Mouse (Mus musculus) embryonic facial prominence, embryonic 12.5 days (tissue): Measurements from ENCODE around the gene Tbc1d20. TPM values are rescaled to one million over a fixed set of nuclear protein-coding genes. Genes with fewer than 3 reads are reported as not detected.
A peak's percentile ranks its signal among the peaks of the same experiment; 100 is the strongest.
"Not testable (repeated sequence)": the region's sequence is repeated elsewhere in the genome, so short reads cannot be mapped to it uniquely, and the experiment has no call there.

Experiments used
- ATAC-seq: fragments of 200-750 bp; cut with Nextera tagmentation; 2 replicates; pipeline ENCODE4 v1.8.0; 2017; ENCODE audit not compliant: insufficient number of reproducible peaks, insufficient read depth, low FRiP score, low TSS enrichment
- H3K27ac ChIP-seq: fragments of 300-500 bp; sonication (generic); 2 replicates; pipeline ENCODE4 v1.5.1; 2016; ENCODE audit warnings: mild to moderate bottlenecking
- H3K27me3 ChIP-seq: fragments of 300-500 bp; sonication (generic); 2 replicates; pipeline ENCODE4 v1.6.1; 2016; ENCODE audit warnings: mild to moderate bottlenecking, moderate library complexity
- H3K36me3 ChIP-seq: fragments of 300-500 bp; sonication (generic); 2 replicates; pipeline ENCODE4 v1.6.1; 2016; ENCODE audit warnings: mild to moderate bottlenecking
- H3K4me1 ChIP-seq: fragments of 300-500 bp; sonication (generic); 2 replicates; pipeline ENCODE4 v1.6.1; 2016
- H3K4me2 ChIP-seq: fragments of 300-500 bp; sonication (generic); replicated peaks from 2 replicates; pipeline ENCODE4 v1.6.1; 2016; ENCODE audit warnings: mild to moderate bottlenecking, moderate library complexity
- H3K4me3 ChIP-seq: fragments of 300-500 bp; sonication (generic); 2 replicates; pipeline ENCODE4 v1.5.1; 2016; ENCODE audit warnings: mild to moderate bottlenecking
- H3K9ac ChIP-seq: fragments of 300-500 bp; sonication (generic); 2 replicates; pipeline ENCODE4 v1.6.1; 2016; ENCODE audit warnings: mild to moderate bottlenecking, moderate library complexity
- H3K9me3 ChIP-seq: fragments of 300-500 bp; sonication (generic); 2 replicates; pipeline ENCODE4 v1.6.1; 2016; ENCODE audit warnings: mild to moderate bottlenecking, moderate library complexity
- WGBS: fragments of 180-500 bp; shearing (Covaris S2); methylation state at CpG from one replicate; pipeline ENCODE4 v1.1.7; 2016; 5-methylcytosine and 5-hydroxymethylcytosine counted together
- polyA plus RNA-seq: library from polyadenylated mRNA; unstranded; fragments of >200 nt; fragmentation: Nextera tagmentation; extraction: Ambion mirVana; gene quantifications from 2 replicates; pipeline ENCODE4 v1.2.1, GENCODE M21; 2016

Gene Tbc1d20
- polyA plus RNA-seq, result 46.2 and 48.1 TPM in 2 replicates

GRCm38 (mm10) chr2:152293727-152294475 is at the start of gene Tbc1d20:
Gene Tbc1d20, plus strand, starts transcription at chr2:152293828.
- Histone ChIP-seq H3K4me3 (peak within 1 kb of the TSS; percentile 70), H3K27ac (peak within 1 kb of the TSS; percentile 76), H3K4me1 (peaks cover 16% of the 10 kb centered on the region; the same call in 1 of the 2 replicates), H3K4me2 (peak within 1 kb of the TSS; percentile 78), H3K9me3 (no peaks in the 10 kb centered on the region), H3K9ac (peak within 1 kb of the TSS; percentile 80), H3K27me3 (no peaks in the 10 kb centered on the region), H3K36me3 (no peaks in the 10 kb centered on the region)
- WGBS, result under 1% methylated on average over 69 of the region's 70 CpGs
- peak; percentile 94 for ATAC-seq

- H3K4me1 ChIP-seq, result no peaks in the 10 kb centered on the region
- H3K4me3 ChIP-seq, result no peak overlapping the region
- no peak overlapping the region for H3K4me2 ChIP-seq
- no peaks in the 10 kb centered on the region for H3K9me3 ChIP-seq
- no peak overlapping the region for H3K9ac ChIP-seq
- no peak overlapping the region for H3K27ac ChIP-seq
- H3K36me3 ChIP-seq, result peaks cover 12% of the 10 kb centered on the region
- H3K27me3 ChIP-seq, result no peaks in the 10 kb centered on the region
- 97% methylated on average over 1 of the region's 1 CpGs for WGBS
- ATAC-seq, result no peak
Measured at GRCm38 (mm10) chr2:152247213-152247612, 46.4 kb upstream of the Tbc1d20 start.

GRCm38 (mm10) chr2:152250511-152250910 is 43.1 kb upstream of the Tbc1d20 start:
- Histone ChIP-seq H3K27me3 (no peaks in the 10 kb centered on the region), H3K4me1 (no peaks in the 10 kb centered on the region), H3K9ac (no peak overlapping the region), H3K4me3 (no peak overlapping the region), H3K36me3 (peaks cover 31% of the 10 kb centered on the region), H3K4me2 (no peak overlapping the region), H3K27ac (no peak overlapping the region), H3K9me3 (no peaks in the 10 kb centered on the region)
- no peak for ATAC-seq
- WGBS, result 59% methylated on average over 4 of the region's 4 CpGs

GRCm38 (mm10) chr2:152259739-152260138 is 33.9 kb upstream of the Tbc1d20 start:
- Histone ChIP-seq H3K9ac (no peak overlapping the region), H3K27me3 (no peaks in the 10 kb centered on the region), H3K4me3 (no peak overlapping the region), H3K27ac (no peak overlapping the region), H3K36me3 (peaks cover 70% of the 10 kb centered on the region), H3K4me1 (no peaks in the 10 kb centered on the region), H3K9me3 (no peaks in the 10 kb centered on the region), H3K4me2 (no peak overlapping the region)
- 92% methylated on average over 1 of the region's 1 CpGs for WGBS
- ATAC-seq, result no peak

GRCm38 (mm10) chr2:152273639-152274038 is 20.0 kb upstream of the Tbc1d20 start:
- H3K9me3 ChIP-seq, result no peaks in the 10 kb centered on the region
- no peak for ATAC-seq
- no peaks in the 10 kb centered on the region for H3K4me1 ChIP-seq
- H3K4me3 ChIP-seq, result no peak overlapping the region
- no peak overlapping the region for H3K27ac ChIP-seq
- WGBS, result 86% methylated on average over 2 of the region's 2 CpGs
- H3K27me3 ChIP-seq, result no peaks in the 10 kb centered on the region
- H3K4me2 ChIP-seq, result no peak overlapping the region
- no peak overlapping the region for H3K9ac ChIP-seq
- peaks cover 75% of the 10 kb centered on the region for H3K36me3 ChIP-seq

- 66% methylated on average over 3 of the region's 3 CpGs for WGBS
- H3K9ac ChIP-seq, result no peak overlapping the region
Measured at GRCm38 (mm10) chr2:152281407-152281806, 12.2 kb upstream of the Tbc1d20 start.

GRCm38 (mm10) chr2:152287560-152287959 is 6.1 kb upstream of the Tbc1d20 start:
- no peaks in the 10 kb centered on the region for H3K27me3 ChIP-seq
- no peaks in the 10 kb centered on the region for H3K4me1 ChIP-seq
- no peak for ATAC-seq
- H3K27ac ChIP-seq, result no peak overlapping the region
- no peak overlapping the region for H3K9ac ChIP-seq
- H3K9me3 ChIP-seq, result no peaks in the 10 kb centered on the region
- no peak overlapping the region for H3K4me2 ChIP-seq
- whole genome bisulfite sequencing, result 90% methylated on average over 5 of the region's 5 CpGs
- peaks cover 31% of the 10 kb centered on the region for H3K36me3 ChIP-seq
- H3K4me3 ChIP-seq, result no peak overlapping the region

More at GRCm38 (mm10) chr2:152281407-152281806, 12.2 kb upstream of the Tbc1d20 start:
- Histone ChIP-seq H3K27ac (no peak overlapping the region), H3K27me3 (no peaks in the 10 kb centered on the region), H3K36me3 (peaks cover 59% of the 10 kb centered on the region), H3K4me3 (no peak overlapping the region), H3K4me2 (no peak overlapping the region), H3K4me1 (no peaks in the 10 kb centered on the region), H3K9me3 (no peaks in the 10 kb centered on the region)
- ATAC-seq, result no peak

- Histone ChIP-seq H3K27me3 (no peaks in the 10 kb centered on the region), H3K9me3 (no peaks in the 10 kb centered on the region), H3K4me3 (no peak overlapping the region), H3K27ac (no peak overlapping the region), H3K4me1 (no peaks in the 10 kb centered on the region), H3K36me3 (peaks cover 26% of the 10 kb centered on the region), H3K4me2 (no peak overlapping the region), H3K9ac (no peak overlapping the region)
- 79% methylated on average over 8 of the region's 8 CpGs for WGBS
- ATAC-seq, result no peak
Measured at GRCm38 (mm10) chr2:152288046-152288445, 5.6 kb upstream of the Tbc1d20 start.

GRCm38 (mm10) chr2:152289623-152290022 is 4.0 kb upstream of the Tbc1d20 start:
- not testable (repeated sequence) for H3K27ac ChIP-seq, H3K4me2 ChIP-seq, H3K27me3 ChIP-seq, H3K4me3 ChIP-seq, ATAC-seq, H3K9ac ChIP-seq, H3K9me3 ChIP-seq, H3K4me1 ChIP-seq
- H3K36me3 ChIP-seq, result peaks cover 12% of the 10 kb centered on the region; the same call in 1 of the 2 replicates
- 87% methylated on average over 2 of the region's 2 CpGs for WGBS

- Histone ChIP-seq H3K27ac (no peak overlapping the region), H3K36me3 (no peaks in the 10 kb centered on the region), H3K4me1 (peaks cover 16% of the 10 kb centered on the region; the same call in 1 of the 2 replicates), H3K4me2 (no peak overlapping the region), H3K27me3 (no peaks in the 10 kb centered on the region), H3K9me3 (no peaks in the 10 kb centered on the region), H3K4me3 (no peak overlapping the region), H3K9ac (no peak overlapping the region)
- whole genome bisulfite sequencing, result 71% methylated on average over 2 of the region's 2 CpGs
- no peak for ATAC-seq
Measured at GRCm38 (mm10) chr2:152292475-152292874, 1.2 kb upstream of the Tbc1d20 start.

GRCm38 (mm10) chr2:152293179-152293726 is 375 bp upstream of the Tbc1d20 start:
- peak; percentile 49 for ATAC-seq
- H3K9ac ChIP-seq, result peak overlapping the region; percentile 80
- H3K36me3 ChIP-seq, result no peaks in the 10 kb centered on the region
- no peak overlapping the region for H3K27ac ChIP-seq
- H3K9me3 ChIP-seq, result no peaks in the 10 kb centered on the region
- WGBS, result 2% methylated on average over 15 of the region's 15 CpGs
- H3K4me1 ChIP-seq, result peaks cover 16% of the 10 kb centered on the region; the same call in 1 of the 2 replicates
- H3K4me3 ChIP-seq, result peak overlapping the region; percentile 70
- H3K27me3 ChIP-seq, result no peaks in the 10 kb centered on the region
- peak overlapping the region; percentile 78 for H3K4me2 ChIP-seq

- ATAC-seq, result no peak
- 40% methylated on average over 5 of the region's 5 CpGs for WGBS
- Histone ChIP-seq H3K27ac (no peak overlapping the region), H3K36me3 (no peaks in the 10 kb centered on the region), H3K9me3 (no peaks in the 10 kb centered on the region), H3K4me1 (peaks cover 16% of the 10 kb centered on the region; the same call in 1 of the 2 replicates), H3K4me2 (peak overlapping the region; percentile 78), H3K27me3 (no peaks in the 10 kb centered on the region), H3K9ac (peak overlapping the region; percentile 80), H3K4me3 (peak overlapping the region; percentile 70)
Measured at GRCm38 (mm10) chr2:152294541-152294940, 913 bp downstream of the Tbc1d20 start.
